Mouse (Mus musculus) hindbrain, embryonic 15.5 days (tissue): ENCODE measurements around the gene Mb. TPM values are rescaled to one million over a fixed set of nuclear protein-coding genes. Genes with fewer than 3 reads are reported as not detected.

Experiments used
- ATAC-seq: fragments of 200-750 bp; cut with Nextera tagmentation; 2 replicates; pipeline ENCODE4 v1.8.0; 2017; ENCODE audit warnings: low read depth, moderate number of reproducible peaks, moderate TSS enrichment; ENCODE audit not compliant: low FRiP score
- H3K27ac ChIP-seq: fragments of 300-500 bp; sonication (generic); replicated peaks from 2 replicates; pipeline ENCODE4 v1.5.1; 2015; ENCODE audit warnings: mild to moderate bottlenecking, inconsistent platforms
- H3K27me3 ChIP-seq: fragments of 300-500 bp; sonication (generic); 2 replicates; pipeline ENCODE4 v1.6.1; 2015; ENCODE audit warnings: control low read depth, inconsistent platforms
- H3K36me3 ChIP-seq: fragments of 300-500 bp; sonication (generic); 2 replicates; pipeline ENCODE4 v1.6.1; 2015; ENCODE audit warnings: control low read depth, inconsistent platforms
- H3K4me1 ChIP-seq: fragments of 300-500 bp; sonication (generic); replicated peaks from 2 replicates; pipeline ENCODE4 v1.6.1; 2015; ENCODE audit warnings: control low read depth, inconsistent platforms
- H3K4me2 ChIP-seq: fragments of 300-500 bp; sonication (generic); 2 replicates; pipeline ENCODE4 v1.6.1; 2015; ENCODE audit warnings: moderate library complexity, mild to moderate bottlenecking, inconsistent platforms
- H3K4me3 ChIP-seq: fragments of 300-500 bp; sonication (generic); 2 replicates; pipeline ENCODE4 v1.5.1; 2015; ENCODE audit warnings: mild to moderate bottlenecking, inconsistent platforms
- H3K9ac ChIP-seq: fragments of 300-500 bp; sonication (generic); 2 replicates; pipeline ENCODE4 v1.6.1; 2015; ENCODE audit warnings: inconsistent platforms
- H3K9me3 ChIP-seq: fragments of 300-500 bp; sonication (generic); 2 replicates; pipeline ENCODE4 v1.6.1; 2016; ENCODE audit warnings: control low read depth, inconsistent platforms
- WGBS: fragments of 180-500 bp; shearing (Covaris S2); methylation state at CpG from one replicate; pipeline ENCODE4 v1.1.7; 2015; 5-methylcytosine and 5-hydroxymethylcytosine counted together
- polyA plus RNA-seq: library from polyadenylated mRNA; unstranded; fragments of >200 nt; fragmentation: Nextera tagmentation; extraction: Ambion mirVana; gene quantifications from 2 replicates; pipeline ENCODE4 v1.2.1, GENCODE M21; 2015

The Mb gene
- polyA plus RNA-seq, 1 experiment from 2014 or later, result 0.48 TPM

DNA sequence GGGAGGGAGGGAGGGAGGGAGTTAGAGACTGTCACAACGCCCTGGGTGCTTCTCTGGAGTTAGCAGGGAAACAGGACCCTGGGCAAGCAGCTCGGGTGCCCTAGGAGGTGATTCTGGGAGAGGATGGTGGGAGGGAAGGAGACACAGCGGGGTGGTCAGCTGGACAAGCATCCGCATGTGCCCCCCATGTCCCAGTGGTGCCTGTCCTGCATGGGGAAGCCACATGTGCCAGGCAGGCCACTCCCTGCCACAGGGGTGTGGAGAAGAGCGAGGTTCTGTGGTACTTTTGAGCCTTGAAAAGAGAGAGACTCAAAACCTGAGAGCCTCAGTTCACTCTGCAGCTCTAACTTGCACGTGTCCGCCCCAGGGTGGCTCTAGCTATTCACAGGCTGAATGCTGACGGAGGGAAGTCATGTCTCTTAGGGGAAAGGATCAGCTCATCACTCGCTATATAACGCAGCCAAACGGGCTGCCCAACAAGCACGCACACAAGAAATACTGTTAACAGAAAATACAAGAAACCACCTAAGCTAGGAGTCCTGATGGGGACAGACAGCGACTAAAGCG lies 28.9 kb upstream of the Mb start:
- peaks cover 12% of the 10 kb centered on the region for H3K4me1 ChIP-seq
- ATAC-seq, result no peak

DNA sequence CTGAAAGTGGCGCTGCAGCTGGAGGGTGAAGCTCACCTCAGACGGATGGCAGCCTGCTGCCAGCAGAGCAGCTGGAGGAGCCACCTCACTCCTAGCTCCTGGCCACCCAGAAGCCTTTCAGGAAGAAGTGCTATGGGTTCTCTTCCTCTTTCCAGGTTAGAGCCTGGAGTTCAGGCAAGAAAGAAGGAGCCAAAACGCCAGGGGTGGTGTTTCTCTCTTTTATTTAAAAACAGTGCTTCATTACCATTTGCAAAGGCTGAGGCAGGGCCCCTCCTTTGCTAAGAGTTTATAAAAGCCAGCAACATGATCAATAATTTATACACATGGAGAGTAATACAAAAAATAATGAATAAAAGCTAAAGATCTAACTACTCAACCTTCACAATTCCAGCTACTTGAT lies 28.3 kb upstream of the Mb start:
- Histone ChIP-seq H3K27ac (peak overlapping the region; percentile 50; the same call in 1 of the 2 replicates), H3K9me3 (no peaks in the 10 kb centered on the region)

More for the DNA sequence above, 28.9 kb upstream of the Mb start:
- Histone ChIP-seq H3K27ac (0 out of 2 replicates have a peak overlapping the region, but pooled peaks have one; percentile 18), H3K9ac (no peak overlapping the region), H3K4me3 (no peak overlapping the region), H3K27me3 (no peaks in the 10 kb centered on the region), H3K36me3 (peaks cover 39% of the 10 kb centered on the region), H3K4me2 (no peak overlapping the region), H3K9me3 (no peaks in the 10 kb centered on the region)
- WGBS, result 57% methylated on average over 14 of the region's 14 CpGs

DNA sequence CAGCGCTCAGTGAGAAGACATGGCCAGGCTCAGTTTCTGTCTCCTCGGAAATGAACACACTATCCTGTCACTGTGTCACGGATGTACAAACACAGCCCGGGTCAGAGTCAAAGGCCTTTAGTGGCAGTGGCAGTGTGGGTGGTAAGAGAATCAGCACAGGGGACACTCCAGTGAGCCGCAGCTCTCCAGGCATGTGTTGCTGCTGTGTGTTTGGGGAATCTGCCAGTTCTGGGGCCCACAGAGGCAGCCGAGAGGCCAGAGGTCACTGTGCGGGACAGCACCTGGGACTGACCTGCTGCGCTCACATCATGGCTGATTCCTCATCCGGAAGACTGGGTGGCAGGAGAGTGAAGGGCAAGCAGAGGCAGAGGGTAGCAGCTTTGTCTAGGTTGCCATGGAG lies 27.4 kb upstream of the Mb start:
- WGBS, result 92% methylated on average over 9 of the region's 9 CpGs
- ATAC-seq, result no peak

More for the DNA sequence above, 28.3 kb upstream of the Mb start:
- no peaks in the 10 kb centered on the region for H3K27me3 ChIP-seq
- peaks cover 34% of the 10 kb centered on the region for H3K36me3 ChIP-seq
- H3K4me1 ChIP-seq, result peaks cover 12% of the 10 kb centered on the region
- no peak overlapping the region for H3K4me3 ChIP-seq
- ATAC-seq, result no peak
- WGBS, result 44% methylated on average over 3 of the region's 3 CpGs
- H3K9ac ChIP-seq, result no peak overlapping the region
- no peak overlapping the region for H3K4me2 ChIP-seq

DNA sequence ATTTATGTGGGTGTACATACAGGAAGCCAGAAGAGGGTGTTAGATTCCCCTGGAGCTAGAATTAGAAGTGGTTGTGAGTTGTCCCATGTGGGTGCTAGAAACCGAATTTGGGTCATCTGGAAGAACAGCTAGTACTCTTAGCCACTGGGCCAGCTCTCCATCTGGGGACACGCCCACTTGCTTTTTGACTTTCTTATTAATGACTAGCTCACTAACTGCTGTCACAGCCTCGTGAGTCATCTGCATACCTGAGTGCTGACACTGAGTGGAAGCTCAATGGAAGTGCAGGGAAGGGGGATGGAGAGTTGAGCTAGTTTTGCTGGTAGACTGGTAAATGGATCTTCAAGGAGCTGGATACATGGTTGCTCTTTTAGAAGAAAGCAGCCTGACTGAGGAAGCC lies 26.1 kb upstream of the Mb start:
- Histone ChIP-seq H3K27ac (no peak overlapping the region), H3K36me3 (peaks cover 19% of the 10 kb centered on the region), H3K4me1 (peaks cover 17% of the 10 kb centered on the region), H3K4me3 (no peak overlapping the region), H3K9ac (no peak overlapping the region), H3K4me2 (no peak overlapping the region), H3K27me3 (no peaks in the 10 kb centered on the region), H3K9me3 (no peaks in the 10 kb centered on the region)
- WGBS, result 88% methylated on average over 3 of the region's 3 CpGs
- no peak for ATAC-seq

More for the DNA sequence above, 27.4 kb upstream of the Mb start:
- Histone ChIP-seq H3K9ac (no peak overlapping the region), H3K36me3 (peaks cover 28% of the 10 kb centered on the region), H3K9me3 (no peaks in the 10 kb centered on the region), H3K4me3 (no peak overlapping the region), H3K4me1 (peaks cover 12% of the 10 kb centered on the region), H3K27me3 (no peaks in the 10 kb centered on the region), H3K27ac (no peak overlapping the region), H3K4me2 (no peak overlapping the region)

DNA sequence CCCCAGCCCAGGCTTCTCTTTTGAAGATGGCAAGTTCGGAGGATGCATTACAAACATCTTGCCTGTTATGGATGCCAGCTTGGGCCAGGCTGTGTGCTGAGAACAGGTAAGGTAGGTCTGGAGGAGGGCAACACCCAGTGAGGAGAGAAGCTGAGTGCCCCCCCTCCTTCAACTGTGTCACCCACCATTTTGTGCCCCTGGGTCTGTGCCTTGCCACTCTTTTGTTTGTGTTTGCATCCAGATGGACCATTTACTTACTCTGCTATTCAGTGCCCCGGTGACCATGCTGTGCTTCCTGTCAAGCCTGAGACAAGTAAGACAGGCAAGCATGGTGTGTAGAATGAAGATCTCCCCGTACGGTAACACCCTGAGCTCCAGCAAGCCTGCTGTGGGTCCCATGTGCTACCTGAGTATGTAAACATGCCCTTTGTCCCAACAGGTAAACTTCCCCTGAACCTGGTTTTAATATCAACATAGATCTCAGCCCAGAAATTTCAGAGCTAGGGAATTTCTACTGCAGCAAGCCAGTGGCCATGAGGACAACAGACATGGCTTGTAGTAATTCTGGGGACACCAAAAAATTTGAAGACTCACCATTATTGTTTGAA lies 22.2 kb upstream of the Mb start:
- H3K27ac ChIP-seq, result no peak overlapping the region
- WGBS, result 66% methylated on average over 4 of the region's 4 CpGs
- no peaks in the 10 kb centered on the region for H3K9me3 ChIP-seq
- peaks cover 11% of the 10 kb centered on the region for H3K36me3 ChIP-seq
- no peaks in the 10 kb centered on the region for H3K27me3 ChIP-seq
- H3K4me3 ChIP-seq, result no peak overlapping the region
- no peak overlapping the region for H3K9ac ChIP-seq
- no peak for ATAC-seq
- peaks cover 9% of the 10 kb centered on the region for H3K4me1 ChIP-seq
- no peak overlapping the region for H3K4me2 ChIP-seq

DNA sequence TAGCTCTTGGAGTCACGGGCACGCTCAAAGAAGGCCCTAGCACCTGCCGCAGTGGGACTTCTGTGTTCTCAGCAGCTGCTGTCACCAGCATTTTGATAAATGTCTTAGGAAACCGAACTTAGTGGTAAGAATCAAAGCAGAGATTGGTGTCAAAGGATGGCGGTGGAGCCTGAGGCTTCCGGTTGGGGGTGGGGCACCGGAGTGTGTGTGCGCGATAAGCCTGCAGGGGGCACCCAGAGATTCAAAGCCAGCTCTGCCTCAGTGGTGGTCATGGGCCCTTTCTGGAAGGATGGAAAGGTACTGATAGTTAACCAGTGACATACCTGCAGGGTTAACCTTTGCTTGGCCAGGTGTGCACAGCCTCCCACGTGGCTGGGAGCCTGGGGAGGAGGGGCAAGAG lies 21.0 kb upstream of the Mb start:
- H3K27me3 ChIP-seq, result no peaks in the 10 kb centered on the region
- 0 out of 2 replicates have a peak overlapping the region, but pooled peaks have one; percentile 34 for H3K27ac ChIP-seq
- peaks cover 9% of the 10 kb centered on the region for H3K4me1 ChIP-seq
- H3K4me3 ChIP-seq, result no peak overlapping the region
- H3K9ac ChIP-seq, result no peak overlapping the region
- peak; percentile 54; the same call in 1 of the 2 replicates for ATAC-seq
- 0 out of 2 replicates have a peak overlapping the region, but pooled peaks have one; percentile 23 for H3K4me2 ChIP-seq
- H3K36me3 ChIP-seq, result peaks cover under 1% of the 10 kb centered on the region
- H3K9me3 ChIP-seq, result no peaks in the 10 kb centered on the region
- 19% methylated on average over 10 of the region's 10 CpGs for WGBS

DNA sequence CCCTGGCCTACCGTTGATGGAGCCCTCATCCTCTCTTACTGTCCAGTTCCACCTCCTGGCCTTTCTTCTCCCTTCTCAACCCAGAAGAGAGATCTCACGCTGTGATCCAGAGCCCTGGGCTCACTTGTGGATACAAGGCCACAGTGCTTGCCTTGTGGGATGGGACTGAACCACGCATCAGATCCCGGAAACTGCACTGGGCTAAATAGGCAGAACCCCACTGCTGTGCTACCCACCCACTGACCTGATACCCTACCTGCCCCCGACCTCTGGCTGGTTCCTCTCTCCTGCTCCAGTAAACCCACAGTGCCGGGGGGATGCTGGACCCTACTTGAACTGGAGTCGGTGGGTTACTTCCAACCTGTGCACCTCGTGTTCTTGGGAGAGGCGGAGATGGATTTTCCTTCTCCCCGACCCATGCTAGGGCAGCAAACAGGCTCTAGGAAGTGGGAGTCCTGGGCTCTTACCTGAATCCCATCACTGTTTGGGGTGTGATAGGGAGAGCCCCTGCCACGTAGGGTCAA lies 20.3 kb upstream of the Mb start:
- H3K27me3 ChIP-seq, result no peaks in the 10 kb centered on the region
- H3K27ac ChIP-seq, result 0 out of 2 replicates have a peak overlapping the region, but pooled peaks have one; percentile 34
- no peak for ATAC-seq
- WGBS, result 87% methylated on average over 11 of the region's 11 CpGs
- H3K4me1 ChIP-seq, result peaks cover 9% of the 10 kb centered on the region
- H3K9ac ChIP-seq, result no peak overlapping the region
- H3K9me3 ChIP-seq, result no peaks in the 10 kb centered on the region
- H3K4me3 ChIP-seq, result no peak overlapping the region
- no peak overlapping the region for H3K4me2 ChIP-seq
- H3K36me3 ChIP-seq, result no peaks in the 10 kb centered on the region

DNA sequence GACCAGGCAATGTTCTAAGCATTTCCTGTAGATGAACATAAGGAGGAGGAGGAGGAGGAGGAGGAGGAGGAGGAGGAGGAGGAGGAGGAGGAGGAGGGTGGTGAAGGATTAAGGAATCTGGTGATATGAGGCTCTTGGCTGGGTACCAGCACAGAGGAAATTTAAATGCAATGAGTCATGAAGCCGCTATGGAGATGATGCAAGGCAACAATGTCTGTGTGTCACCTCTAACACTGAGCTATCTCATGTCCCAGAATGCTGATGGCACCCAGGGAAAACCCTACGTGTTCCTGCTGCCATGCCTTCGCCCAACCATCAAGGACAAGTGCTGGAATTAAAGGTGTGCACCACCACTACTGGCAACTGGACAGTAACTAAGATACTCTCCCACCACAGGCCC lies 18.5 kb upstream of the Mb start:
- H3K4me3 ChIP-seq, result no peak overlapping the region
- H3K4me1 ChIP-seq, result peaks cover 9% of the 10 kb centered on the region
- no peak overlapping the region for H3K27ac ChIP-seq
- no peaks in the 10 kb centered on the region for H3K9me3 ChIP-seq
- no peak overlapping the region for H3K9ac ChIP-seq
- H3K27me3 ChIP-seq, result no peaks in the 10 kb centered on the region
- H3K36me3 ChIP-seq, result no peaks in the 10 kb centered on the region
- no peak for ATAC-seq
- WGBS, result 87% methylated on average over 3 of the region's 3 CpGs
- H3K4me2 ChIP-seq, result no peak overlapping the region

DNA sequence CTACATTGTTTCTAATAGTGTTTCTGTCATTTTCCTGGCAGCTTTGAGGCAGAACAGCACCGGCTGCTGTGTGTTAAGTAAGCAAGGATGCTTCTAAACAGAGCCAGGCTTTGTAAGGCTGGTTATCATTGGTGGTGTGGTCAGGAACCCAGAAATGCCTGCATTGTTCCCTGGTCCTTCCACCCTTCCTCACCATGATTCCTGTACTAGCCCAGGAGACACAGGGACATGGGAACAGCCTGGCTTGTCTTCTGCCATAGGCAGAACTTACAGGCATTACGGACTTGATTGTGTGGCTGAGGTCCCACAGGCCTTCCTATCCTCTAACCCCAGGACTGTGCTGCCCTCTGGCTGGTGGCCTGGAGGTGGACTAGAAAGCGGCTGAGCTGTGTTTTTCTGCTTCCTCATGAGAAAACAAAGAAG lies 18.0 kb upstream of the Mb start:
- no peak for ATAC-seq
- no peak overlapping the region for H3K4me2 ChIP-seq
- H3K27ac ChIP-seq, result peak overlapping the region; percentile 48
- H3K4me1 ChIP-seq, result peaks cover 9% of the 10 kb centered on the region
- H3K4me3 ChIP-seq, result no peak overlapping the region
- H3K9ac ChIP-seq, result no peak overlapping the region
- WGBS, result 54% methylated on average over 3 of the region's 3 CpGs
- no peaks in the 10 kb centered on the region for H3K27me3 ChIP-seq
- no peaks in the 10 kb centered on the region for H3K36me3 ChIP-seq
- H3K9me3 ChIP-seq, result no peaks in the 10 kb centered on the region

DNA sequence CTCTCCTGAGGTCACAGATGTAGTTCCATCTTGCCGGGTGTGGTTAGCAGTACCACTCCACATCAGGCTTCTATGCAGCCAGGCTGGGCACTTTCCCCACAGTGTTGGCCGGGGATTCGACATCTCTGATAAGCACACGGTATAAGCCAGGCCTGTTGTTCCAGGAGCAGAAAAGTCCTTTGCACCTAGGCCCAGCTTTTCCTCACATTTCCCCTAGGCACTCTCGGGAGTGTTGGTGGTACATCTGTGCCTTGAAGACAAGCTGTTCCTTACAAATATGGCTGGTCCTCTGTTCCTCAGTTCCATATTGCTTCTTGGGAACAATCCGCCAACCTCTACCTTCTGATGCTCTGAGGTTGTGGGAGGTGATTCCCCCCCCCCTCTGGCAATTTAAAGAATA lies 15.8 kb upstream of the Mb start:
- Histone ChIP-seq H3K27me3 (no peaks in the 10 kb centered on the region), H3K4me2 (no peak overlapping the region), H3K4me3 (no peak overlapping the region), H3K9me3 (no peaks in the 10 kb centered on the region), H3K9ac (no peak overlapping the region), H3K27ac (no peak overlapping the region), H3K36me3 (no peaks in the 10 kb centered on the region), H3K4me1 (peaks cover 1% of the 10 kb centered on the region)
- WGBS, result 88% methylated on average over 6 of the region's 6 CpGs
- ATAC-seq, result no peak

DNA sequence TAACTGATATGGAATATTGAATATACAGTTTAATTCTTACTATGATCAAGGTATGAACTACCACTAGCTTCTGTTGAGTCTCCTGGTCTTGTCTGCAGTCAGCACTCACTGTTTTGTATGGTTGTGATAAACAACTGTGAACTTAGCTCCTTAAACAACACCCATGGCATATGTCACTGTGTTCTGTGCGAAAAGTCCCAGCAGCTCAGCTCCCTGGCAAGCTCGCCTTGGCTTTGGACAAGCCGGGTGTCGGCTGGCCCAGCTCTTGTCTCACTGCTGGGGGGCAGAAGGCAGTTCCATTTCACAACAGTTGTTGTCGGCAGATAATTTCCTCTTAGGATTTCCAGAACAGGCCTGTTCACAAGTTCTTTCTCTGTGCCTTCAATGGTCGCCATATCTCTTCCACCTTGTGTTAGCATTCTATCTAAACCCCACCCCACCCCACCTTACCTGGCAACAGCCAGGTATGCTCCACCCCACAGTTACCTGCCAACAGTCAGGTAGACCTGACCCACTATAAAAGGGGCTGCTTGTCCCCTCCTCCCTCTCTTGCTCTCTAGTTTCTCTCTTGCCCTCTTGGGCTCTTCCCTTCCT lies 14.9 kb upstream of the Mb start:
- no peak overlapping the region for H3K27ac ChIP-seq
- no peak for ATAC-seq
- H3K4me1 ChIP-seq, result no peaks in the 10 kb centered on the region
- WGBS, result 93% methylated on average over 6 of the region's 6 CpGs
- H3K27me3 ChIP-seq, result no peaks in the 10 kb centered on the region
- H3K36me3 ChIP-seq, result no peaks in the 10 kb centered on the region
- H3K9me3 ChIP-seq, result no peaks in the 10 kb centered on the region
- H3K4me3 ChIP-seq, result no peak overlapping the region
- H3K9ac ChIP-seq, result no peak overlapping the region
- no peak overlapping the region for H3K4me2 ChIP-seq

DNA sequence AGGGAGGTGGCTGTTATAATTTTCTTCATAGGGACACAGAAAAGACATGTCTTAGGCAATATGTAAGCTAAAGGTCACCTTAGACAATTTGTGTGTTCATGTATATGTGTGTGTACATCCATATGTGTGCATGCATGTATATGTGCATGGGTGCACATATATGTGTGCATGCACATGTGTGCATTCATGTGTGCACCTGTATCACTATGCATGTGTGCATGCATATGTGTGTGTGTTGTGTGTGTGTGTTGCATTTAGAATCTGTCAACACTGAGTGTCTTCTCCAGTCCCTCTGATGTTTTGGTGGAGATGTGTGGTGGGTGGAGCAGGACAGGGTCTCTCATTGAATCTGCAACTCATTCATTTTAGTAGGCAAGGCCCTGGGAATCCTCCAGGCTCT lies 12.3 kb upstream of the Mb start:
- H3K9me3 ChIP-seq, result no peaks in the 10 kb centered on the region

More for the DNA sequence above, 12.3 kb upstream of the Mb start:
- Histone ChIP-seq H3K4me2 (no peak overlapping the region), H3K9ac (no peak overlapping the region), H3K36me3 (no peaks in the 10 kb centered on the region), H3K4me3 (no peak overlapping the region), H3K27ac (no peak overlapping the region), H3K4me1 (no peaks in the 10 kb centered on the region), H3K27me3 (no peaks in the 10 kb centered on the region)
- no peak for ATAC-seq
